Comparison of ENCODE assay signal across 8 mouse cellular contexts in the genomic region with DNA sequence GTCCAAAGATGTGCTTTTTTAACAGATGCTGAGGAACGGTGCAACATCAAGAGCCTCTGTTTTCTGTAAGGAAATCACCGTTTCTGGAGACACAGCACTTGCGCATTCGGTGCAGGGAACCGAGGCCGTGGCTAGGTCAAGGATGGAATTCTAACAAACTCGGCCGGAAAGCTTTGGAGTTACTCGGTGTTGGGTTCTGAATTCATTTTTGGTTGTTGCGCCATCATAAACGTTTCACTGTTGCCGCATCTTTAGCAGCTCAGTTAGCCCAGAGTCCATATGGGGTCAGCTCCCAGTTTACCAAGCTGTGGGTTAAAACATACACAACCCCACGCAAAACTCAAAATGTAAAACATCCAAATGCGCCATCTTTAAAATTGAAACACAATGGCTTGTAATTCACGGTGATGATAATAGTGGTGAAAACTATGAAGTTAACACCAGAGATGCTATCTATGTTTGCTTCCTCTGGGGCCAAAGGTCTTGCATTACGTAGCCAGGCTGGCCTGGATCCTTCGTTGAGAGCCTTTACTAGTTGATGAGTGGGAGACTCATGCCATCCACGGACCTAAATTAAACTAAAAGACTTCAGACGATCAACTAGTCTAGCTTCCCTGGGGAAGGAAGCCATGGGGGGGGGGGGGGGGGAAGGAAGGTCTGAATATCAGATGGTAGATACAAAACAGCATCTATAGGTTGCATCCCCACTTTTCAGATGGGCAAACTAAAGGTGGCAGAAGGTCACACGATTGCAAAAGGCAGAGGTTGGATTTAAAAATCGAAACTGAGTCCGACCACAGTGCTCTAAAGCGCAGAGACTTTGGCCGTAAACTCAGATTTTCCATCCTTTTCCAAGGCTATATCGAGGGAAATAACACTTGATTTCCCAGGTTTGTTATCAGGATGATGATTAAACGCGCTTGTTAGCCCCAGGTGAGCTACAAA. TPM values are rescaled to one million over a fixed set of nuclear protein-coding genes. Genes with fewer than 3 reads are reported as not detected.
DNase-seq lines count a peak whose midpoint lies in the region; ATAC-seq and TF ChIP-seq lines count a peak whose summit lies in the region.

No protein-coding gene starts in this region.

- no peaks in the 10 kb centered on the region for H3K27me3 ChIP-seq in lung, postnatal 0 days (replicated peaks; ENCODE audit: insufficient read depth, low read length)
- H3K27me3 ChIP-seq in forebrain, embryonic 11.5 days (ENCODE audit: control insufficient read depth, insufficient read depth, low read length), result no peaks in the 10 kb centered on the region
- no peaks in the 10 kb centered on the region for H3K27me3 ChIP-seq in liver, embryonic 12.5 days (replicated peaks)
- no peaks in the 10 kb centered on the region for H3K27me3 ChIP-seq in stomach, embryonic 16.5 days (ENCODE audit: control insufficient read depth, insufficient read depth, low read length)

- no peaks in the 10 kb centered on the region for H3K9me3 ChIP-seq in lung, postnatal 0 days (ENCODE audit: low read length)
- no peaks in the 10 kb centered on the region for H3K9me3 ChIP-seq in forebrain, embryonic 11.5 days (ENCODE audit: control insufficient read depth, low read length)
- H3K9me3 ChIP-seq in liver, embryonic 12.5 days (replicated peaks), result no peaks in the 10 kb centered on the region
- no peaks in the 10 kb centered on the region for H3K9me3 ChIP-seq in stomach, embryonic 16.5 days (replicated peaks; ENCODE audit: control insufficient read depth, low read length)

- H3K27ac ChIP-seq in lung, postnatal 0 days (ENCODE audit: low read length), result peak overlapping the region; percentile 86
- H3K27ac ChIP-seq in forebrain, embryonic 11.5 days (ENCODE audit: low read depth, low read length), result peak overlapping the region; percentile 93
- peak overlapping the region; percentile 81 for H3K27ac ChIP-seq in liver, embryonic 12.5 days
- peak overlapping the region; percentile 88 for H3K27ac ChIP-seq in stomach, embryonic 16.5 days (ENCODE audit: low read length)

- no peak for ATAC-seq in lung, postnatal 0 days
- ATAC-seq in forebrain, embryonic 11.5 days (replicated peaks; ENCODE audit: low FRiP score), result no peak
- no peak for ATAC-seq in liver, embryonic 12.5 days
- no peak for ATAC-seq in stomach, embryonic 16.5 days (ENCODE audit: insufficient read depth, low FRiP score)

- TF ChIP-seq CTCF in lung, postnatal 0 days (IDR thresholded peaks at IDR 0.05), result no peak

- DNase-seq in lung, postnatal 0 days (ENCODE audit: low spot score), result peak; percentile 39
- no peak for DNase-seq in lung, postnatal 14 days
- no peak for DNase-seq in forebrain, embryonic 11.5 days (ENCODE audit: low spot score)
- DNase-seq in left cerebral cortex, adult 8-10 months (ENCODE audit: low spot score in 2 of 2), result no peak
- no peak for DNase-seq in layer of hippocampus, postnatal 36 days
- no peak for DNase-seq in lung, postnatal 10 days

- no peaks in the 10 kb centered on the region for H3K36me3 ChIP-seq in lung, postnatal 0 days (ENCODE audit: insufficient read depth, low read length)
- H3K36me3 ChIP-seq in forebrain, embryonic 11.5 days (ENCODE audit: control insufficient read depth, insufficient read depth, low read length), result peaks cover 3% of the 10 kb centered on the region; the same call in 1 of the 2 replicates
- peaks cover 36% of the 10 kb centered on the region for H3K36me3 ChIP-seq in liver, embryonic 12.5 days
- no peaks in the 10 kb centered on the region for H3K36me3 ChIP-seq in stomach, embryonic 16.5 days (ENCODE audit: control insufficient read depth, insufficient read depth, low read length)

- H3K4me2 ChIP-seq in lung, postnatal 0 days (replicated peaks; ENCODE audit: low read depth, low read length), result peak overlapping the region; percentile 56
- H3K4me2 ChIP-seq in forebrain, embryonic 11.5 days (ENCODE audit: low read depth, low read length, severe bottlenecking), result peak overlapping the region; percentile 54
- H3K4me2 ChIP-seq in liver, embryonic 12.5 days, result peak overlapping the region; percentile 90
- H3K4me2 ChIP-seq in stomach, embryonic 16.5 days (ENCODE audit: low read depth, low read length), result peak overlapping the region; percentile 77

- peaks cover 7% of the 10 kb centered on the region; the same call in 1 of the 2 replicates for H3K4me1 ChIP-seq in lung, postnatal 0 days (ENCODE audit: insufficient read depth, low read depth, low read length)
- peaks cover 3% of the 10 kb centered on the region; the same call in 1 of the 2 replicates for H3K4me1 ChIP-seq in forebrain, embryonic 11.5 days (replicated peaks; ENCODE audit: control insufficient read depth, insufficient read depth, low read length)
- peaks cover 45% of the 10 kb centered on the region for H3K4me1 ChIP-seq in liver, embryonic 12.5 days
- H3K4me1 ChIP-seq in stomach, embryonic 16.5 days (ENCODE audit: control insufficient read depth, insufficient read depth, low read length), result peaks cover 27% of the 10 kb centered on the region

- H3K4me3 ChIP-seq in lung, postnatal 0 days (ENCODE audit: low read depth, low read length), result peak overlapping the region; percentile 82
- peak overlapping the region; percentile 68 for H3K4me3 ChIP-seq in forebrain, embryonic 11.5 days (ENCODE audit: low read depth, low read length)
- peak overlapping the region; percentile 80 for H3K4me3 ChIP-seq in liver, embryonic 12.5 days
- peak overlapping the region; percentile 71 for H3K4me3 ChIP-seq in stomach, embryonic 16.5 days (replicated peaks; ENCODE audit: low read length)

- TF ChIP-seq EP300 in lung, postnatal 0 days (IDR thresholded peaks at IDR 0.05), result no peak

- peak overlapping the region; percentile 77 for H3K9ac ChIP-seq in lung, postnatal 0 days (replicated peaks; ENCODE audit: low read depth)
- peak overlapping the region; percentile 94 for H3K9ac ChIP-seq in forebrain, embryonic 11.5 days (ENCODE audit: low read length)
- H3K9ac ChIP-seq in liver, embryonic 12.5 days, result peak overlapping the region; percentile 86
- peak overlapping the region; percentile 85 for H3K9ac ChIP-seq in stomach, embryonic 16.5 days (ENCODE audit: low read length)

- 27% methylated on average over 27 of the region's 27 CpGs for WGBS in lung, postnatal 0 days
- 51% methylated on average over 27 of the region's 27 CpGs for WGBS in forebrain, embryonic 11.5 days
- 42% methylated on average over 27 of the region's 27 CpGs for WGBS in liver, embryonic 12.5 days (ENCODE audit: insufficient replicate concordance)
- 37% methylated on average over 27 of the region's 27 CpGs for WGBS in stomach, embryonic 16.5 days

RNA-seq across cellular contexts. Expression of gene Nmt1, which starts 11.8 kb away (rescaled TPM):
- 50.5 and 52.1 TPM in 2 replicates for polyA plus RNA-seq in lung, postnatal 0 days (2015; fragmentation: Nextera tagmentation; extraction: Ambion mirVana)
- polyA plus RNA-seq in forebrain, embryonic 11.5 days (2014; fragmentation: Nextera tagmentation; extraction: Ambion mirVana), result 53.8 and 58.6 TPM in 2 replicates
- 47.9 and 54.8 TPM in 2 replicates for polyA plus RNA-seq in liver, embryonic 12.5 days (2016; fragmentation: Nextera tagmentation; extraction: Ambion mirVana)
- polyA plus RNA-seq in stomach, embryonic 16.5 days (2015; fragmentation: Nextera tagmentation; extraction: Ambion mirVana), result 50.8 and 53.7 TPM in 2 replicates
- 100 to 1,000 TPM; 124 to 149 (median 129) TPM for total RNA-seq in left cerebral cortex, adult 8-10 months (2022)
- 100 to 1,000 TPM; 165 to 167 TPM for total RNA-seq in layer of hippocampus, postnatal 36 days (2021)

RNA-seq across cellular contexts. Expression of gene Dcakd, which starts 12.0 kb away (rescaled TPM):
- polyA plus RNA-seq in lung, postnatal 0 days (2015; fragmentation: Nextera tagmentation; extraction: Ambion mirVana), result 43.5 and 51.1 TPM in 2 replicates
- 276 and 295 TPM in 2 replicates for polyA plus RNA-seq in forebrain, embryonic 11.5 days (2014; fragmentation: Nextera tagmentation; extraction: Ambion mirVana)
- polyA plus RNA-seq in liver, embryonic 12.5 days (2016; fragmentation: Nextera tagmentation; extraction: Ambion mirVana), result 41.0 and 41.7 TPM in 2 replicates
- 85.2 and 109 TPM in 2 replicates for polyA plus RNA-seq in stomach, embryonic 16.5 days (2015; fragmentation: Nextera tagmentation; extraction: Ambion mirVana)
- total RNA-seq in left cerebral cortex, adult 8-10 months (2022), result 10 to 100 TPM; 36.7 to 45.3 (median 40.8) TPM
- total RNA-seq in layer of hippocampus, postnatal 36 days (2021), result 10 to 100 TPM; 88.9 to 96.1 TPM
